Mouse (Mus musculus) megakaryocyte, embryonic 14.5 days (primary cell): Measurements from ENCODE around the gene Olfr97.

Experiments
- FLI1 ChIP-seq: IDR thresholded peaks from 2 replicates; pipeline ENCODE4 v1.6.1; 2012; ENCODE audit warnings: low read length, inconsistent platforms, mixed read lengths
- GATA1 ChIP-seq: IDR thresholded peaks from 3 replicates; pipeline ENCODE4 v1.6.1; 2012; ENCODE audit warnings: mixed read lengths, low read length, inconsistent platforms, borderline replicate concordance

DNA sequence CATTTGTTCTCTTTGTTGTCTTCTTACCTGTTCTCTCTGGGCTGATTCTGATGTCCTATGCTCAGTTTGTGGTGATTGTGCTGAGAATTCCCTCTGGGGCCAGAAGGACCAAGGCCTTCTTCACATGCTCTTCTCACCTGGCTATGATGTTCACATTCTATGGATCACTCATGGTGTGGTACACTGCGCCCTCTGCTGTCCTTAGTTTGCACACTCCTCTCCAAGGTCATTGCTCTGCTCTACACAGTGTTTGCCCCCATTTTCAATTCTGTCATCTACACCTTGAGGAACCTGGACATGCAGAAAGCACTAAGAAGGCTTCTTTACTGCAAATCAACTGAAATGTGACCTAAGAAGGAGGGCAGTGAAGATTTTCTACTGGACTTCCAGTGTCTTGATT lies 13.4 kb upstream of the Olfr97 start:
- TF ChIP-seq GATA1 (no peak), FLI1 (no peak)
